Mouse (Mus musculus) cerebellum, postnatal 10 days (tissue): ENCODE results near the gene Lamc1.
"Not testable (repeated sequence)": the region's sequence is repeated elsewhere in the genome, so short reads cannot be mapped to it uniquely, and the experiment has no call there.

Experiments used
- DNase-seq, 2 experiments: peaks; one replicate each; pipeline ENCODE4 v3.0.0; 2021; ENCODE audit warnings: mixed read lengths in 2 of 2

Gene Lamc1

GRCm38 (mm10) chr1:153331206-153331605, 1.4 kb downstream of the Lamc1 start:
- no peak for DNase-seq

DNA sequence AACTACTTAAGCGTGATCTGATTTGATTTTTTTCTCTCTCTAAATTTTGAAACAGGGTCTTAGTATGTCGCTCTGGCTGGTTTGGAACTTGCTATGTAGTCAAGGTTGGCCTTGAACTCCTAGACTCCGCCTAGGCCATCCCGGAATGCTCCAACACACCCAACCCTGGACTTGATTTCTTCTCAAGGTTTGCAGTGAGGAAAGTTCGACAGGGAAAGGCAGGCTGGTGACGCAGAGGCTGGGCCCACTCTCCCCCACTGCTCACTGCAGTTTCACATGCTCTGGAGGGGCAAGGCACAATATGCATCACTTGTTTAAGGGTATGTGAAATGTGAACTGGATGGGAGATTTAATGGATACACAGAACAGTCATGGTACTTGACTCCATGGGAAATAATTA, 3.3 kb downstream of the Lamc1 start:
- DNase-seq: no peak

- DNase-seq: no peak
Measured at GRCm38 (mm10) chr1:153327063-153327462, 5.5 kb downstream of the Lamc1 start.

DNA sequence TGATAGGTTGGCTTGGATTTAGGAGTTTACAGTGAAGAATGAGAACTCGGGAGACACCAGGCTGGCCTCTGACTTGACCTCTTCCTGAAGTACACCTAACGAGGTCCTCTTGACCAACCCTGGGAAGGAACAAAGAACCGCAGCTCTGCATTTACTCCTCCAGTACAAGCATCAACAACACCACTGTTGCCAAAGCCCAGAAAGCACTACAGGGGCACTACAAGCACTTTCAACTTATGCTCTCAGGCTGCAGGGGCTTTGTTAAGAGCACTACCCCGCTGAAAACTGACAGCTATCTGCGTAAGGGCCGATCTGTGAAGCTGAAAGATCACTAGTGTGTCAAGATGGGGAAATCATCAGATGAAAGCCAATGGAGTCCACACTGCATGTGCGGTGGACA, 6.4 kb downstream of the Lamc1 start:
- DNase-seq: no peak

DNA sequence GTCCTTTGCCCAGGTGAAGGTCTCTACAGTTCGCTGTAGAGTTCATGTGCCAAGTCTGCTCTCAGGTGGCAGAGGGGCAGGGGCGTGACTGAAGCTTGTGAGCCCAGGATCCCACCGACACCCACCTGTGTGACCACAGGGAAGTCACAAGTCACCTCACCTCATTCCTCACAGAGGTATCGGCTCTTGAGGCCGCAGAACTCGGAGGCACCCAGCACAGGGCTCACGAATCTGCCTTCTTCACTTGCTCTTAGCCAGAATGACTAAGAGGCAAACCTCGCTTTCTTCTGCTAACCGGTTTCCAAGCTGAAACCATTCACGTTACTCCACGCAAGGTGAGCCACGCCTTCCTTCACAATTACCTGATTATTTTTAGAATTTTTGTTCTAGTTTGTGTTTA, 11.2 kb downstream of the Lamc1 start:
- no peak for DNase-seq

GRCm38 (mm10) chr1:153320554-153321147, 11.9 kb downstream of the Lamc1 start:
- DNase-seq: no peak

GRCm38 (mm10) chr1:153320121-153320520, 12.5 kb downstream of the Lamc1 start:
- DNase-seq: no peak

- no peak for DNase-seq
Measured at GRCm38 (mm10) chr1:153318741-153319140, 13.8 kb downstream of the Lamc1 start.

DNA sequence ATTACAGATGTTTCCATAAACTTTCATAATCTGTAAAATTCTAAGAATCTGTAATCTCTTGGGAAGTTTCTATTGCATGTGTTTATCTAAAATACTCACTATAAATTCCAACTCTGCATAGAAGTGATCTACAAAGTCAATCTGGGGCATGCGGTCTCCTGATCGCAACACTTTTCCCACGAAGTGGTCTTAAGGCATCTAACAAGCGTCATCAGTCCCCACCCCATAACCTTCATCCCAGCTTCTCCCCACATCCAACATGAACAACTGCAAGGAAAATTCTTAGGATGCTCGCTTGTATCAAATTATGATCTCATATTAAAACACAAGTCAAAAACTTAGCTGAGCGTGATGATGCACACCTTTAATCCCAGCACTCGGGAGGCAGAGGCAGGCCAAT, 14.3 kb downstream of the Lamc1 start:
- no peak for DNase-seq

GRCm38 (mm10) chr1:153317486-153318260, 14.9 kb downstream of the Lamc1 start:
- DNase-seq: no peak

DNA sequence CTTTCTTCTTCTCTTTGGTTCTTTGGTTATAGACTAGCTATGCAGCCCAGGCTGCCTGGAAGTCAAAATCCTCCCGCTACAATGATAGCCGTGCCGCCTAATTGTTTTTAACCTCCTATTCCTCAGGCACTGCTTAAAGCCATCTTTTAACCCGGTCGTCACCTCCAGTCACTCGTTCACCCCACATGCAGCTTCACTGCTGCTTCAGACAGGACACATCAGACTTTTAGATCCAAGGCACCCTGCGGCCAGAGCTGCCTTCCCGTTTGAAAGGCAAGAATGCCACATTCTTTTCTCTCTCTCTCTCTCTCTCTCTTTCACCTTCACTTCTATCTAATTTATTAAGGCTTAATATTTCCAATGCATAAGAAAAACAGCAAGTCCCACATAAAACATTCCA, 15.6 kb downstream of the Lamc1 start:
- DNase-seq: no peak

- DNase-seq: no peak
Measured at GRCm38 (mm10) chr1:153316286-153316685, 16.3 kb downstream of the Lamc1 start.

DNA sequence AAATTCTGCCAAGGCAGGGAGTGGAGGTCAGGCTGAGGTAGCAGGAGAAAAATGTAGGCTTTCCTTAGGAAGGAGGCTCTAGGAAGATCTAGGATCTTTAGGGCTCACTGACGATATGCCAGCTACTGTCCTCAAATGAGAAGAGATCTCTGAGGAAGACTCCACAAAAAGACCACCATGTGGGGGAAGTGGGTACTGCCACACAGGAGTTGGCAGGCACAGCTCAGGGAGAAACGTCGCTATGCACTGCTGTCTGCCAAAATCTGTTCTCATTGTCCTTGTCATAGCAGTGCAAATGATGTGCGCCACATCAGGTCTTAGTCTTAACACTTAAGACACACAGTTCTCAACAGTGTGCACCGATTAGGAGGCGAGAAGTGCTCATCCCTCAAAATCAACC, 17.5 kb downstream of the Lamc1 start:
- DNase-seq: peak; percentile 29 to 30

DNA sequence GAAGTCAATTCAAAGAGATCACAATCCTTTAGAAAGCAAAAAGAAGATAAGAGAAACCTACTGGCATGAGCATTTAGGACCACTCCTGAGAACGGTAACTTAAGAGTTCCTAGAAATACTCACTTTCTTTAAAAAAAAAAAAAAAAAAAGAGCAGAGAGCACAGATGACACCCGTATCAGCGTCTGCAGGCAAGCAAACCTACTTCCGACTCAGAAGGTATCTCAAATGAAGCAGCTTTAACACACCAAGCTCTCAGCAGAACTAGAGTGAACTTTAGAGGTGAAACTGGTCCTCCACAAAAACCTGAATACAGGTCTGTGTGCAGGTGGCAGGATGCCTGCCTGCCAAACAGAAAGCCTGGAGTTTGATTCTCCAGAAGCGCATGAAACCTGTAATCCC, 19.6 kb downstream of the Lamc1 start:
- DNase-seq: no peak

- DNase-seq: no peak
Measured at GRCm38 (mm10) chr1:153310190-153310589, 22.4 kb downstream of the Lamc1 start.

DNA sequence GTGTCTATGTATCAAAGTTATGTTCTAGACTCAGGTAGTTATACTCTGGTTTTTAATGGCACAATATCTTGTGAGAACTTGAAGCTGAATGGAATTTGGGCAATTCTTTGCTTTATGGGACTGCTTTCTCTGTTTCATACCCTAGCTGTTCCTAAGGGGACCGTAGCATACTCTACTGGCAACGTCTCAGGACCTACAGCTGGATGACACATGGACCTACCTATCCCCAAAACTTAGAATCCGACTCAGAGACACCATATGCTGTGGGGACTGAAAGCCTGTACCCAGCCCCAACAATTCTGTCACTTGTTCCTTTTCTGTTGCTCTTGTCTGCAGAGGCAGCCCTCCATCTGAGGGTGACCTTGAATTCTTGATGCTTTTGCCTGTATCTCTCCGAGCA, 23.3 kb downstream of the Lamc1 start:
- no peak for DNase-seq

- DNase-seq: no peak
Measured at GRCm38 (mm10) chr1:153308915-153309296, 23.7 kb downstream of the Lamc1 start.

- peak; percentile 40 to 60 for DNase-seq
Measured at GRCm38 (mm10) chr1:153308179-153308914, 24.2 kb downstream of the Lamc1 start.

DNA sequence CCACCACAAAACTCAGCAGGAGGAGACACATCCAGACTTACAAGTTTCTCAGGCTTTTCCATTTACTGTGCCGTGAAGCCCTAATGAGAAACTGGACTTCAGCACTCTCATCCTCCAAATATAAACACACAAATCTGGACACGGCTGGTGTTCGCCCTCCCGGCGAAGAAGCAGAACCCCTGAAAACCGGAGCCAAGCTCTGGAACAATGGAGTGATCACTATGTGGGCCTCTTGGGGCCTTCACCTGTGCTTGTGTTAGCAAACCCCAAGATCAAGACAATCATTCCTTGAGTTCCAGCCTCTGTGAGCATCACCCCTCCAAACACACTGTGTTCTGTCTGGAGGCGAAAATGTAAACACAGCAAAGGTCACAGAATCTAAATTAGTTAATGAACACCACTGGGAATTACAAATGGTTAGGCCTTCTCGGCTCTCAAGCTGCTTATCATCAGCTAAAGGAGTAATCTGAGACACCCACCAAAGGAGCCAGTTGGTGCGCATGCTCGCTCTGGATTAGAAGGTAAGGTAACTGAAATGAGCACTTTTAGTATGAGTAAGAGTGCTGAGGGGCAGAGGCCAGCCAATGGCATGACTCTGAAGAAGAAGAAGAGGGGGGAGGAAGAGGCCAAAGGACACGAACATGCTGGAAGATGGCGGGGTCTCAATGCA, 24.9 kb downstream of the Lamc1 start:
- DNase-seq: no peak

DNA sequence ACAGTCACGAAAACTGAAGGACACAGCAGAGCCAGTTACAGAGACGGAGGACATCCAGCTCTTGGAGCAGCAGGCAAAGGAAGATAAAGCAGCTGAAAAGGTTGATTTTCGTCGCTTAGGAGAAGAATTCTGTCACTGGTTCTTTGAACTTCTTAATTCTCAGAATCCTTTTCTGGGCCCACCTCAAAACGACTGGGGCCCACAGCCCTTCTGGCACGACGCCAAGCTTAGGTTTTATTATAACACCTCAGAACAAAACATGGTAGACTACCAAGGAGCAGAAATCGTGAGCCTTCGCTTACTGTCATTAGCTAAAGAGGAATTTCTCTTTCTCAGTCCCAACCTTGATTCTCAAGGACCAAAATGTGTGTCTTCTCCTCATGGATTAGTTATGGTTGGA, 26.9 kb downstream of the Lamc1 start:
- not testable (repeated sequence) for DNase-seq

DNA sequence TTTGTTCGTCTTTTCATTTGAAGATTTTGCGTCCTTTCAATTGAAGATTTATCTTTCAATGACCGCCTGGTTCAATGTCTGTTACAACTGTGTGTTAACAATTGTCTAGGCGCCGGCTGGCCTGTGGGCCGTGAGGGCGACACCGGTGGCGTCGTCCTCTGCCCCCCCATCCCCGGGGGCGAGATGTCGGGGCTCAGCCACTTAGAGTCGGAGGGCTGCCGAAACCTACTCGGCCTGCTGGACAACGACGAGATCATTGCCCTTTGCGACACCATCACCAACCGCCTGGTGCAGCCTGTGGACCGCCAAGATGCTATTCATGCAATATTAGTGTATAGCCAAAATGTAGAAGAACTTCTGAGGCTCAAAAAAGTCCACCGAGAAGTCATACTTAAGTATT, 27.3 kb downstream of the Lamc1 start:
- DNase-seq: not testable (repeated sequence)

GRCm38 (mm10) chr1:153299436-153299835, 33.1 kb downstream of the Lamc1 start:
- DNase-seq: not testable (repeated sequence)

DNA sequence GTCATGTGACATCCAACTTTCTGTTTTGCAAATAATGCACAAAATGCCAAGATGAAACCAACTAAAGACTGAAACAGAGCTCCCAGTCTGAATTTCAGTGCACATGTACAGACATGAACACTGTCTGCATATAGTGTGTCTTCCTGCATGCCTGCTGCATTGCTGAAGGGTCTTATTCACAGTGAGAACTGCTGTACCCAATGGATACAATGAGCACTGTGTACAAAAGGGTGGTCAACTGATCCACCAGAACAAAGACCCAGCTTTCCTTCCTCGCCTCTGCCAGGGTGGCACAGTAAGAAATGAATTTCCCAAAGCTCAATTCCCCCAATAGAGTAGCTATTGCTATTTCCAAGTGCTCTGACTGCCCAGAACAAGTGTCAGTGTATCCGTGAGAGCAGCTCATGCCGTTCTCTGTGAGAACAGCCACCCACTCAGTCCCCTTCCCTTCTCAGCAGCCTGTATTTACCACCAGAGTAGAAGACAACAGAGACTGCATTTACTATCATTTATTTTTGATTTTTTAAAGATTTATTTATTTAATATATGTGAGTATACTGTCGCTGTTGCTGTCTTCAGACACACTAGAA, 34.7 kb downstream of the Lamc1 start:
- not testable (repeated sequence) for DNase-seq
